Mouse (Mus musculus): ENCODE data around the gene Commd1. TPM values are rescaled to one million over a fixed set of nuclear protein-coding genes. Genes with fewer than 3 reads are reported as not detected.

Commd1 gene
- total RNA-seq (2023; ENCODE audit: inconsistent age): 38.4 to 46.9 TPM (median 39.3 TPM) in 4 replicates

GRCm38 (mm10) chr11:22981984-22982757 lies at the start of gene Commd1, which contains the start of gene Gm28048:
Gene Commd1, minus strand, starts transcription at chr11:22982382.
Gene Gm28048, minus strand, starts transcription at chr11:22982090.

GRCm38 (mm10) chr11:23007481-23008180 lies 25.4 kb upstream of the Commd1 start, which contains the start of gene Fam161a:
Gene Fam161a, plus strand, starts transcription at chr11:23007531.

GRCm38 (mm10) chr11:22990393-22991126 lies 8.4 kb upstream of the Commd1 start, which contains the start of gene Cct4:
Gene Cct4, plus strand, starts transcription at chr11:22990519.

GRCm38 (mm10) chr11:22971835-22972709 lies 10.1 kb downstream of the Commd1 start, which contains the start of gene Zrsr1:
Gene Zrsr1, plus strand, starts transcription at chr11:22972005.

DNA sequence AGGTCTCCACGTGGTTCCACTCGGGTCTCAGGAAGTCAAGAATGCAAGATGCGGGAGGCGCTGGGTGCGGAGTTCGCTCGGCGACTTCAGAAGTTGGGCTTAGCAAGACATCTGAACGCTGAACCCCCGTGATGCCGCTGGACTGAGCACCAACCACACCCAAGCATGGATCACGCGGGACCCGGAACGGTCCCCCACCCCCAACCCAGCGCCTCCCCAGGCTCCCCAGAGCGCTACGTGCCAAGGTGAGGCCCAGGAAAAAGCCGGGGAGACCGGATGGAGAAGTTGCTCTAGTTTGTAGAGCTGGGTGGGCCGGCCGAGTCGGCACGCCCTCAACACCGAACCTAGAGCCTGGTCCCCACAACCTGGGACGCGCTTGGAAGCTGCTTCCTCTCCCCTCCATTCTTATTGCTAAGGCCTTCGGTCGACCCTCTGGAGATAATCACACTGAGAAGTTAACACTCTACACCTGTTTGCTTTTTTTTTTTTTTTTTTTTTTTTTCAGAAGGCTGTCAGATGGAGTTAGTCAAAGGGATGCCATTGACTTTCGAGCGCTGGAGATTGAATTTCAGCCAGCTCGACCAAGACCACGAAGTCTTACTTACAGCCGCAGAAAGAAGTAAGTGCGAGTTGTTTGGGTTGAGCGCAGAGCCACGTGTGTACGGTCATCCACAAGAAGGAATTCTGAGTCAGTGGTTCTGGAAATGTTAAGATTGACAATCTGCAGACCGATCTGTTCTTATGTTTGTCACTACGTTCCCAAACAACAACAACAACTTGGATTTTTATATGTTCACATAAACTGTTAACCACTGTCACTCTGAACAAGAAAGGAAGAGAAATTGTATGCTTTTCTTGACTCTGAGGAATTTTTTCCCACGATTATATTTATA lies 121.6 kb downstream of the Commd1 start, which contains the start of gene B3gnt2:
Gene B3gnt2, minus strand, starts transcription at position 627 of the 893 bp plus-strand sequence.

Other genes with a start within 250 kb of the Commd1 start
- 58.3 to 87.2 TPM (median 73.4 TPM) in 4 replicates for gene B3gnt2, start 121.4 kb downstream of the Commd1 start, total RNA-seq (2023; ENCODE audit: inconsistent age)
- 37.0 to 61.0 TPM (median 41.1 TPM) in 4 replicates for gene Zrsr1, start 10.4 kb downstream of the Commd1 start, total RNA-seq (2023; ENCODE audit: inconsistent age)
- 38.3 to 48.3 TPM (median 43.8 TPM) in 4 replicates for gene Gm28048, start 292 bp downstream of the Commd1 start, total RNA-seq (2023; ENCODE audit: inconsistent age)
- gene Cct4, start 8.1 kb upstream of the Commd1 start, total RNA-seq (2023; ENCODE audit: inconsistent age): 197 to 212 TPM (median 206 TPM) in 4 replicates
- gene Fam161a, start 25.1 kb upstream of the Commd1 start, total RNA-seq (2023; ENCODE audit: inconsistent age): 4.8 to 5.3 TPM (median 5.0 TPM) in 4 replicates